Mouse (Mus musculus): ENCODE data around the gene Gga3. TPM values are rescaled to one million over a fixed set of nuclear protein-coding genes. Genes with fewer than 3 reads are reported as not detected.

Gga3 gene
- total RNA-seq, 1 experiment from 2014 or later = 37.8 TPM

DNA sequence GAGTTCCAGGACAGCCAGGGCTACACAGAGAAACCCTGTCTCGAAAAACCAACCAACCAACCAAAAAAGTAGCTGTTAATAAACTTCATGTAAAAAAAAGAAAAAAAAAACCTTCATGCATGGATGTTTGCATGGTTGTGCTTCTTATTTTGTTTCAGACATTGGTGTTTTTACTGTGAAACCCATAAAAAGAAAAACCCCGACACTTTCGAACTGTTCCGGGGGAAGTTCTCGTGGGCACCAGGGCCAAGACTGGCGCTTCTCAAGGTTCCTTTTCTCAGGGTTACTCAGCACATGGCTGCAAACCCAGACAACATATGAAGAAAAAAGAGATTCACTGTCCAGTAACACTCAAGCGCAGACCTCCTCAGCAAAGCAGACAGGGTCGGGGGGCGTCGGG lies 29.0 kb upstream of the Gga3 start:
- no peak for ATAC-seq (replicated peaks; ENCODE audit: insufficient number of reproducible peaks, low FRiP score, low TSS enrichment, poor library complexity, severe bottlenecking)

DNA sequence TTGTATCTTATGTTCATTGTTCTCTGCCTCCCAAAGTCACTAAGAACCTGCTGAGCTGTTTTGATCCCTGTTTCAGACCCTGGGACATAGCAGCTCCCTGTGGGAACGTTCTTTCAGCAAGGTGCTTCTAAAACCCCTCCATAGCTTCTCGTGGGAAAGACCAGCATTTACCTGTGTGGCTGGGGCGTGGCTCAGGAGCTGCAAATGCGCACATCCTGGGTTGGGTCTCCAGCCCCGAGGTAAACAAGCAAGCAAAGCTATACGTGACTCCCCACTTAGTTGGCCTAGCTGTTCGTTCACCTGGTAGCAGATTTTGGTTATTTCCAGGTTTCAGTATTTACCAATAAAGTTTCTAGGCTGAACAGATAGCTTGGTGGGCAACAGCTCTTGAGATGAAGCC lies 28.4 kb upstream of the Gga3 start:
- ATAC-seq (replicated peaks; ENCODE audit: insufficient number of reproducible peaks, low FRiP score, low TSS enrichment, poor library complexity, severe bottlenecking) = no peak

DNA sequence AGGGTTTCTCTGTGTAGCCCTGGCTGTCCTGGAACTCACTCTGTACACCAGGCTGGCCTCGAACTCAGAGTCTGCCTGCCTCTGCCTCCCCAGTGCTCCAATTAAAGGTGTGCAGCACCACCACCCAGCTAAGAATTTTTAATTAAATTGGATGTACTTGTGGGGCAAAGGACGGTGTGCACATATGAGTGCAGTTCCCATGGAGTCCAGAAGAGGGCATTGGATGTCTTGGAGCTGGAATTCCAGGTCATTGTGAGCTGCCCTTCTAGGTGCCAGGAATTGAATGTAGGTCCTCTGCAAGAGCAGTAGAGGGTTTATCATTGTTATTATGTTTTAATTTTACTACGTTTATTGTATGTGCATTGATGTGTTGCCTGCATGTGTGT lies 27.6 kb upstream of the Gga3 start:
- no peak for ATAC-seq (replicated peaks; ENCODE audit: insufficient number of reproducible peaks, low FRiP score, low TSS enrichment, poor library complexity, severe bottlenecking)

DNA sequence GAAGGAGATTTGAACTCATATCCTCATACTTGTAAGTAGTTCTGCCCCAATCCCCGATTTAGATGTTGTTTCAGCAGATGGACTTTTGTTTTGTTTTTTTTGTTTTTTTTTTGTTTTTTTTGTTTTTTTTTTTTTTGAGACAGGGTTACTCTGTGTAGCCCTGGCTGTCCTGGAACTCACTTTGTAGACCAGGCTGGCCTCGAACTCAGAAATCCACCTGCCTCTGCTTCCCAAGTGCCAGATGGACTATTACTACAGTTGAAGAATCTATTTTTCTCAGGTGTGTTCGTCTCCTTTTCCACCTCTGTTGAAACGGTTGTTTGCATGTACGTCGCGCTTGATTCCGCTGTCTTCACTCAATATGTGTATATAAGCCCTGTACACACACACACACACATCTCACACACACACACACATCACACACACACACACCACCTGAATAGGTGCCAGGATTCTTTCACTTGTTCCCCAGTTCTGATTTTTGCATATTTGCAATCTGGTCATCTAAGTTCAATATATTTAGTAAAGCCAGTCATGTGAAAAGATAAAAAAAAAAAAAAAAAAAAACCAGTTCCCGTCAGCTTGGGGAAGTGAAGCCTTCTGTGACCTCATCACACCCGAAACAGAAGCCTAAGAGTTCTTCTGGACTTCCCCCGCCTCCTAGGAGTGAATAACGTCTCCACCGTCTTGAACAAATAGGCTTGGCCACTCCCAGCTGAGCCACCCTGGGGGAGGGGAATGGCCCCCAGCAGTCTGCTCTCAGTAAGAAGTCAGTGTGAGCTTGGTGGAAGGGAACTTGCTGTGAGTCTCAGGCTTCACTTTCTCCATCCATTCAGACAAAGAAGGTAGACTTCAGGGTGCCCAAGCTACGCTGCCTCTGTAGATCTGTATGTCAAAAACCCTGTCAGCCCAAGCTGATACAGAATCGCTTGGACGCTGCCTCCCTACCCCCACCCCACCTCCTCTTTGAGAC lies 27.0 kb upstream of the Gga3 start:
- peak; percentile 76 for ATAC-seq (replicated peaks; ENCODE audit: insufficient number of reproducible peaks, low FRiP score, low TSS enrichment, poor library complexity, severe bottlenecking)

DNA sequence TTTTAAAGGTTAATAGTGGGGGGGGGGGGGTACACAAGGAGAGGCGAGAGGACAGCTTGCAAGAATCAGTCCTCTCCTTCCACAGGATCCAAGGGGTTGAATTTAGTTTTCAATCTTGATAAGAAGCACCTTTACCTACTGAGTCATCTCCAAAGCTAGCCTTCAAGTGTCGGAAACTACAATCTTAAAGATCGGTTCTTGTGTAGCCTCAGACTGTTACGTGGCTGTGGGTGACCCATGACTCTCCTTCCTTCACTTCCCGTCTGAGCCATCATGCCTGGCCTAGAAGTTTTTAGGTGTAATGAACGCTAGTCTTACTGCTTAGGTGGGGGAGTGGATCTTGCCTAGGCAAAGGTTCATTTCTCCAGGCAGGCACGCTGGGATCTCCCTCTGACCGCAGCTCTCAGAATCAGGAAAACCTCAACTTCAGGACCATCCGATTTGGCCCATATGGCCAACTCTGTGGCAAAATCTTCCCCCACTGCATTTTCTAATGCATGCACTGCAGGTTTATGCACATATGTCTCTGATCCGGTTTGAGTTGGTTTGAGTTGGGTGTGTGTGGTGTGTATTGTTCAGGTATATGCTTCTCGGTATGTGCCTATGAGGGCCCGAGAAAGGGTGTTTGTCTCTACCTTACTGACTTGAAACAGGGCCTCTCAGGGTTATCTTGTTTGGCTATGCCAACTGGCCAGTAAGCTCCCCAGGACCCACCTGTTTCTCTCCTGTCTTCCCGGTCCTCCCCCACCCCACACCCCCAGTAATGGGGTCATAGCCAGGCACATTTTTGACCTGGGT lies 26.1 kb upstream of the Gga3 start:
- ATAC-seq (replicated peaks; ENCODE audit: insufficient number of reproducible peaks, low FRiP score, low TSS enrichment, poor library complexity, severe bottlenecking) = no peak

DNA sequence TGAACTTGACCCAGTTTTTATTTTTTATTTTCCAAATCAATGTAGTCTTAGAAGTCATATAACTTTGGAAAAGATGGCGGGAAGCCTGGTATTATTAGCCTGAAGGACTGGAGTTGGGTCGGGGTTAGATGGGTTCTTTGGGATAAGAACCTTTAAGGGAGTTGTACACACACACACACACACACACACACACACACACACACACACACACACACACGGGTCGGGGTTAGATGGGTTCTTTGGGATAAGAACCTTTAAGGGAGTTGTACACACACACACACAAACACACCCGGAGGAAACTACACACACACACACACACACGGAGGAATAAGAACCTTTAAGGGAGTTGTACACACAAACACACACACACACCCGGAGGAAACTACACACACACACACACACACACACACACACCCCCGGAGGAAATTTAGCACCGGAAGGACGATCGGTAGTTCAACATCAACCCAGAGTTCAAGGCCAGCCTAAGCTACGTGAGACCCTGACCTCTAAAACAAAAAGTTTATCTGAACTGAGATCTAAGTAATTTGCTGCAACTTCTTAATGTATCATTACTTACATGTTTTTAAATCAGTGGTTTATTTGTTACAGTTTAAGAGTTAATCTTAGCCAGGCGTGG lies 24.7 kb upstream of the Gga3 start:
- no peak for ATAC-seq (replicated peaks; ENCODE audit: insufficient number of reproducible peaks, low FRiP score, low TSS enrichment, poor library complexity, severe bottlenecking)

DNA sequence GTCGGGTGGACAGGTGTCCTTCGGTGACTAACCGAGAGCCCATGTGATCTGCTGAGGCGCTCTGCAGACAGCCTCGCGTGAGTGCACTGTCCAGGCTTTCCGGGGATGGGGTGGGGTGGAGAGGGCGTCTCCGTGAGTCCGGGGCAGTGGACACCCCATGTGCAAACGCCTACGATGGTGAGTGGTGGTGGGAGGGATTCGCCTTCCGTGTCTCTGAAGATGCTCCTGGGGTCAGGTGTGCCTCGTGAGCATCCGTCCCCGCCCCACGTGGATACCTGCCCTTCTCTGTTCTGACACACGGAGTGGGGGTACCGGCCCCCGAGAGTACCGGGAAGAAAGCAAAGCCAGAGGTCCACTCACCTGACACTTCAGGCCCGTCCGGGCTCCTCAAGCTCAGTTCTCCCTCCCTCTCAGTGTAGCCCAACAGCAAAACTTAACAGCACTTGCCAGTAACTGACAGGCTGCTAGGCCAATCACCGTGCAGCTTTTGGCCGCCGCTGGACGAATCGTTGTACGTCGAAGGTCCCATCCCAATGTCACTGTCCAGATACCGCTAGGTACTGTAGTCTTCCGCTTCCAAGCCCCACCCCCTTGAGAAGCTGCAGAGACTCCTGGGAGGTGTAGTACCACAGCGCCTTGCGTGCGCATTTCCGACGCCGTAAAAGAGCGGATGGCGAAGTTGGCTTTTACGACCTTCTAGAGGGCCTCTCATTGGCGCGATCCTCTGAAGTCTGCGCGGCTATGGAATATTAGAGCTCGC lies 24.0 kb upstream of the Gga3 start, which contains the start of gene Slc25a19:
Slc25a19 (minus strand) TSS at position 591 of the 760 bp plus-strand sequence.
- peak; percentile 91 for ATAC-seq (replicated peaks; ENCODE audit: insufficient number of reproducible peaks, low FRiP score, low TSS enrichment, poor library complexity, severe bottlenecking)

DNA sequence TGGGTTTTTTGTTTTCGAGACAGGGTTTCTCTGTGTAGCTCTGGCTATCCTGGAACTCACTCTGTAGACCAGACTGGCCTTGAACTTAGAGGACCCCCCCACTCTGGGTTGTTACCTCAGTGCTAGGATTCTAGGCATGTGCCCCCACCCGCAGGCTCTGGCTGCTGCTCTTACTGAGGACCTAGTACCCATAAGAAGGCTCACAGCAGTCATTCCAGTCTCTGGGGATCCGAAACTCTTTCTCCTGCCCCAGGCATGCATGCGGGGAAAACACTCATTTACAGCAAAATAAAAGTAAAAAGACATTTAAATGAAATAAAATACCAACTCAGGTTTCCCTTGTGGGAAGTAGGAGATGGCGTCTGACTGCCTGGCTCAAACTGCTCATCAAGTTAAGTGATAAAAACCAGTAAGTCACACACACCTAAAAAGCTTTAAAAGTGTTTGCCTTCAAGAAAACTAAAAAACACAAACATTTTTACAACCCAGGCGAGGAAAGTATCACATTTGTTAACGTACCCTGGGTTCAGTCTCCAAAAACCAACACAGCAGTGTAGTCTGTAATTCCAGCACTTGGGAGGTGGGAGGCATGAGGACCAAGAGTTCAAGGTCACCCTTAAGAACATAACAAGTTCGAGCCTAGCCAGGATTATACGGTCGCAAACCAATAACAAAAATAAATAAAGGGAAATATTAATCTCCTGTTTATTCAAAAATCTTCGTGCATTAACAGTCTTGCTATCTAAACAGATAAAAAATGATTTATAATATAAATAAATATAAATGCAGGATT lies 23.2 kb upstream of the Gga3 start:
- ATAC-seq (replicated peaks; ENCODE audit: insufficient number of reproducible peaks, low FRiP score, low TSS enrichment, poor library complexity, severe bottlenecking) = no peak

DNA sequence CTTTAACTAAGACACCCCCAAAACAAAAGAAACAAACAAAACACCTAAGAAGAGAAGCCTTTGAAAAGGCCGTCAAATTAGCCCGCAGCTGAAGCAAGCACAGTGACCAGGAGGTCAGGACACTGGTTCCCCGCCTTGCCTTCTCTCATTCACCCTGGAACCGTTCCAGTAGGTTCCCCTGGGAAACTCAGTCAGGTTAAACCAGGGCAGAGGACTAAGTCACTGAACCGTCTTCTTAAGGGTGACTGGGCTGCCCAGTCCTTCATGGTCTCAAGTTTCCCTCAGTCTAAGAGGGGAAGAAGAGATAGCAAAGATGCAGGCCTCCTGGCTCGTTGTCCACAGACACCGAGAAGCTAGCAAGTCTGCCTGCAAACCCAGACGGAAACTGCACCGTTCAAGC lies 22.0 kb upstream of the Gga3 start:
- ATAC-seq (replicated peaks; ENCODE audit: insufficient number of reproducible peaks, low FRiP score, low TSS enrichment, poor library complexity, severe bottlenecking) = no peak

DNA sequence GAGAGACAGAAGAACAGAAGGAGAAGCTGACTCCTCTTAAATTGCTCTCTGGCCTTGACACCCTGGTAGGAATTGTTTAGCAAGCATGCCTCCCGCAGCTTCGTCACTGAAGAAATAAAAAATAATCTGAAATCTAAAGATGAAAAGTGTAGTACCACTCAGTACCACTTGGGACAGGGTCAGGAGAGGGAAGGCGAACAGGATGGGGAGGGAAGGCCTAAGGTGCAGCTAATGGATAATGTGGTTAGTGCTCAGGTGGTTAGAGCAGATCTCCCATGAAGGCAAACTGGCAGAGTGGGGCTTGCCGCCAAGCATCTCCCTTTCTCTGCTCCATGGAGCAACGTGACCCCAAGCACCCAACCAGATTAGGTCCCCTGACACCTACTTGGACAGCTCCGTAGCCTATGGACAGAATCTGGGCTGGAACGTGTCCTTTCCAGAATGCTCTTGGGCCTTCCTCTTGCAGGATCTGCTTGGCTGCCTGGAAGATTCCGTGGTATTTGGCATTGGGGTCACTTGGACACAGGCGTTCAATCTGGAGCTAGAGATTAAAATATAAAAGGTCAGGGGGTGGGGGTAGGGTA lies 19.7 kb upstream of the Gga3 start:
- no peak for ATAC-seq (replicated peaks; ENCODE audit: insufficient number of reproducible peaks, low FRiP score, low TSS enrichment, poor library complexity, severe bottlenecking)

DNA sequence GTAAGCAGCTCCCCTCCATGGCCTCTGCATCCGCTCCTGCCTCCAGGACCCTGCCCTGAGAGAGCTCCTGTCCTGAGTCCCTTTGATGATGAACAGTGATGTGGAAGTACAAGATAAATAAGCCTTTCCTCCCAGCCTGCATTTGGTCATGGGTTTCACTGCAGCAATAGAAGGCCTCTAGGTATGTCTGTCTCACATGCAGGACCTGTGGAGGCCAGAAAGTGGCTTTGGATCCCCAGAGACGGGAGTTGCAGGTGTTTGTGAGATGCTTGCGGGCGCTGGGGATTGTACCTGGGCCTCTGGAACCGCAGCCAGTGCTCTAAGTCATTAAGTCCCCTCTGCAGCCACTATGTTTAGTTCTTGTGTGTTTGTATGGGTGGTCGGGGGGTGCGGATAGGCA lies 16.1 kb upstream of the Gga3 start:
- ATAC-seq (replicated peaks; ENCODE audit: insufficient number of reproducible peaks, low FRiP score, low TSS enrichment, poor library complexity, severe bottlenecking) = no peak

DNA sequence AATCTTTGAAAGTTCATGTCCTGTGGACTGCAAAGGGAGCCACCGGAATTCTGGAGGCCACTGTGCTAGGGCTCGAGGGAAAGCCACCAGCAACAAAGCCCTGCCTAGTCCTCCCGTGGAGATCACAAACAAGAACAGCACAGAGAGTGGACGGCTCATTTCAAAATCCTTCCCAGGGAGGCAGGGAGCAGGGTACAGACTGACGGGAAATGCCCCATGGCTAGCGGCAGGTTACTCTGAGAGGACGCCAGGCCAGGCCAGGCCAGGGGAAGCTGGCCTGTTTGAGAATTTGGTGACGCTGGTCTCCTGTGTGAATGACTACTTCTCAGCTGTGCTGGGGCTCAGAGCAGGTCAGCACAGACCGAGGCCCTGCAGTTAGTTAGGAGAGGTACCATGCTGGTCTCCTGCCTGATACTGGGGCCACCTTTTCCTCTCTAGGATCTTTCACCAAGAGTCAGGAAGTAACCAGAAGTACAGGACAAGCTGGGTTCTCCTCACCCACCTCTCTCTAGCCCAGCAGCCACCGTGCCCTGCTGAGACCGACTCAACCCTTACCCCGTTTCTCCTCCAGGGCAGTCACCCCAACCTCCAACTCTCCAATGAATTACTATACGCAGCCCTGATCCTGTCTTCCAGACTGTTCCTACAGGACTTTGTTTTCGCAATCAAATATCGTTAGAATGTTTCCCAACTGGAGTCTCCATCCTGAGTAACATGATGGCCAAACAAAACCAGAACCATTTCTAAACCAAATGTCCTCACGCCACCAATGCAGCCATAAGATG lies 15.1 kb upstream of the Gga3 start:
- no peak for ATAC-seq (replicated peaks; ENCODE audit: insufficient number of reproducible peaks, low FRiP score, low TSS enrichment, poor library complexity, severe bottlenecking)

DNA sequence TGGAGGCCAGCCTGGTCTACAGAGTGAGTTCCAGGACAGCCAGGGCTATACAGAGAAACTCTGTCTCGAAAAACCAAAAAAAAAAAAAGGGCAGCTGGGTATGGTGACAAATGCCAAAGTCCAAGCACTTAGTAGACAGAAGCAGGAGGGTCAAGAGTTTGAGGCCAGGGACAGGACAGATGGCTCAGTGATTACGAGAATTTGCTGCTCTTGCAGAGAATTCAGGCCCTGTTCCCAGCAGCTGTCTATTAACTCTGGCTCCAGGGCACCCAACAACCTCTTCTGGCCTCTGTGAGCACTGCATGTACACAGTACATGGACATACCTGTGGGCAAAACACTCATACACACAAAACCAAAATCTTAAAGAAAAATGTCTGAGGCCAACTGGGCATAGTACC lies 14.2 kb upstream of the Gga3 start:
- no peak for ATAC-seq (replicated peaks; ENCODE audit: insufficient number of reproducible peaks, low FRiP score, low TSS enrichment, poor library complexity, severe bottlenecking)

DNA sequence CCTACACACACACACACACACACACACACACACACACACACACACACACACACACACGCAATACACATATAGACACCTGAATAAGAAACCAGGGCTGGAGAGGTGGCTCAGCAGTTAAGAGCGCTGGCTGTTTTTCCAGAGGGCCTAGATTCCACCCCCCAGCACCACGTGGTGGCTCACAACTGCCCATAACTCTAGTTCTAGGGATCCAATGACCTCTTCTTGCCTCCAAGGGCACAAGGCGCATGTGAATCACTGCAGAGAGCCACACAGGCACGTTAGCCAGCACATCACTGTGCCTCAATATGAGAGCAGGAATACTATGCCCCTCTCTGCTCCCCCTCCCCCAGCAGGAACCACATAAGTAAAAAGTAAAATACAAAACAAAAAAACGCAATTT lies 13.0 kb upstream of the Gga3 start:
- no peak for ATAC-seq (replicated peaks; ENCODE audit: insufficient number of reproducible peaks, low FRiP score, low TSS enrichment, poor library complexity, severe bottlenecking)

DNA sequence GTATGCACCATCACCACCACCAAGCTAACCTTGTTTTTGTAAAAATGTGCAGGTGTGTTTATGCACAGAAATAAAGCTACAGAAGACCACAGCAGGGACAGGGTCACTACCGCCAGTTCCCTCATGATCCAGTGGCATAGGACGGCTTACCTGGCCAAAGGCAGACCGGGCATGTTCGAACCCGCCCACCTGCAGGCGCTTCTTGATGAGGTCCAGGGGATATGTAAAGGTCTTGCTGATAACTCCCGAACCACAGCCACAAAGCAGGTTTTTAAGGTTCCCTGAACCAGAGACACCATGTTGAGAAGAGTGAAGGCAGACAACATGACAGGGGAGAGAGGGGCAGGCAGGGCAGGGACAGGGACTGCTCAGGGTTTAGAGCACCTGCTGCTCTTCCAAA lies 12.5 kb upstream of the Gga3 start:
- ATAC-seq (replicated peaks; ENCODE audit: insufficient number of reproducible peaks, low FRiP score, low TSS enrichment, poor library complexity, severe bottlenecking) = no peak

DNA sequence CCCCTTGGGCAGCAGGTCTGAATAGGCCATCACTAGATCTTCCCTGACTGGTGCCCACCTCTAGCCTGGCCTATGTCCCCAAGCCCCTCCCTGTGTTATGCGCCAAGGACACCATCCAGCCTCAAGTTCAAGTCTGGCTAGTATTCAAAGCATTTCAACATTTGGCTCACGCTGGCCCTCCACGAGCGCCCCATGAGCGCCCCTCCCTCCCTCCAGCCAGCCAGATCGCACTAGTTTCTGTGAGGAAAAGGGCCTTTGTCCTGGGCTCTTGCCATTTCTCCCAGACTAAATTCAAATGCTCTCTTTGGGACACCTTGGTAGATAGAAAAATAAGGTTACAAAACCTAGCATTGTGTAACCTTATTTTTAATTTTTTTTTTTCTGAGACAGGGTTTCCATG lies 12.0 kb upstream of the Gga3 start:
- ATAC-seq (replicated peaks; ENCODE audit: insufficient number of reproducible peaks, low FRiP score, low TSS enrichment, poor library complexity, severe bottlenecking) = no peak

All from monocyte, adult 5-6 weeks (primary cell).